Mouse (Mus musculus) G1E (cell line): ENCODE measurements at regions not wholly inside any gene's neighbourhood (a gene's known extent, or its start where the extent isn't known, plus 50 kb on each side); places are given as distances from the start of the nearest gene placed in this dataset.

Experiments
- ATAC-seq: 2 replicates; pipeline ENCODE4 v1.8.0; 2016; ENCODE audit warnings: mild to moderate bottlenecking; ENCODE audit not compliant: insufficient number of reproducible peaks, poor library complexity, low FRiP score, severe bottlenecking; ENCODE audit errors: extremely low read depth
- DNase-seq: peaks from one replicate; pipeline ENCODE4 v3.0.0; 2012; ENCODE audit warnings: low spot score
- H3K27me3 ChIP-seq: 2 replicates; pipeline ENCODE4 v1.6.1; 2012; ENCODE audit warnings: mild to moderate bottlenecking, low read length, inconsistent platforms; ENCODE audit not compliant: insufficient read depth
- H3K36me3 ChIP-seq: replicated peaks from 2 replicates; pipeline ENCODE3; 2012; ENCODE audit warnings: mild to moderate bottlenecking, inconsistent platforms
- H3K4me1 ChIP-seq: 2 replicates; pipeline ENCODE4 v1.6.1; 2012; ENCODE audit warnings: low read depth, low read length, inconsistent platforms, mixed read lengths; ENCODE audit not compliant: insufficient read depth
- H3K4me3 ChIP-seq: 2 replicates; pipeline ENCODE4 v1.5.1; 2012; ENCODE audit warnings: low read depth, mild to moderate bottlenecking, inconsistent platforms, low read length, moderate library complexity, mixed read lengths
- H3K9me3 ChIP-seq: replicated peaks from 2 replicates; pipeline ENCODE4 v1.6.1; 2012; ENCODE audit warnings: inconsistent platforms
- CTCF ChIP-seq: IDR thresholded peaks from 2 replicates; pipeline ENCODE4 v1.5.1; 2012; ENCODE audit warnings: low read depth, low read length, inconsistent platforms, mixed read lengths
- GATA1 ChIP-seq: IDR thresholded peaks from 2 replicates; pipeline ENCODE4 v1.6.1; 2012; ENCODE audit warnings: borderline replicate concordance, low read length, inconsistent platforms, mixed read lengths
- GATA2 ChIP-seq: IDR thresholded peaks from 2 replicates; pipeline ENCODE4 v1.6.1; 2012; ENCODE audit warnings: low read depth, low read length, inconsistent platforms, borderline replicate concordance
- POLR2AphosphoS5 ChIP-seq: IDR thresholded peaks from 2 replicates; pipeline ENCODE4 v1.6.1; 2012; ENCODE audit warnings: low read depth, low read length, inconsistent platforms; ENCODE audit not compliant: insufficient replicate concordance
- TAL1 ChIP-seq: conservative IDR thresholded peaks from 2 replicates; pipeline ENCODE4 v1.6.1; 2012; ENCODE audit warnings: low read depth, low read length, inconsistent platforms, mixed read lengths

- DNase-seq (no peak), ATAC-seq (no peak)
- Histone ChIP-seq H3K9me3 (no peaks in the 10 kb centered on the region), H3K4me3 (no peak overlapping the region), H3K4me1 (peaks cover 84% of the 10 kb centered on the region), H3K36me3 (peaks cover 19% of the 10 kb centered on the region), H3K27me3 (no peaks in the 10 kb centered on the region)
- TF ChIP-seq GATA2, result no peak
Measured at GRCm38 (mm10) chr6:31627912-31628311, 64.1 kb upstream of the Podxl start.

GRCm38 (mm10) chr6:31625055-31625454 is 61.3 kb upstream of the Podxl start:
- TF ChIP-seq TAL1 (peak; percentile 39; the same call in 1 of the 2 replicates), CTCF (no peak)
- Histone ChIP-seq H3K27me3 (no peaks in the 10 kb centered on the region), H3K4me1 (peaks cover 81% of the 10 kb centered on the region), H3K36me3 (peaks cover 30% of the 10 kb centered on the region), H3K9me3 (peaks cover 4% of the 10 kb centered on the region), H3K4me3 (no peak overlapping the region)
- ATAC-seq, result peak; percentile 59
- no peak for DNase-seq

- H3K27me3 ChIP-seq, result no peaks in the 10 kb centered on the region
- H3K36me3 ChIP-seq, result peaks cover 33% of the 10 kb centered on the region
- H3K4me1 ChIP-seq, result peaks cover 82% of the 10 kb centered on the region
- H3K9me3 ChIP-seq, result peaks cover 4% of the 10 kb centered on the region
- DNase-seq, result no peak
- TF ChIP-seq CTCF, result no peak
- TF ChIP-seq GATA1, result no peak
- TF ChIP-seq GATA2, result no peak
- no peak for TF ChIP-seq TAL1
- no peak for TF ChIP-seq POLR2AphosphoS5
- no peak overlapping the region; the same call in 1 of the 2 replicates for H3K4me3 ChIP-seq
- ATAC-seq, result no peak
Measured at GRCm38 (mm10) chr6:31624374-31624773, 60.6 kb upstream of the Podxl start.

- Histone ChIP-seq H3K27me3 (no peaks in the 10 kb centered on the region), H3K4me1 (peaks cover 84% of the 10 kb centered on the region), H3K4me3 (no peak overlapping the region), H3K9me3 (peaks cover 4% of the 10 kb centered on the region), H3K36me3 (peaks cover 43% of the 10 kb centered on the region)
- no peak for DNase-seq
- TF ChIP-seq TAL1, result no peak
- no peak for TF ChIP-seq CTCF
- no peak for TF ChIP-seq POLR2AphosphoS5
- TF ChIP-seq GATA2, result no peak
- TF ChIP-seq GATA1, result no peak
- ATAC-seq, result no peak
Measured at GRCm38 (mm10) chr6:31621023-31621422, 57.2 kb upstream of the Podxl start.

- Histone ChIP-seq H3K9me3 (peaks cover 4% of the 10 kb centered on the region), H3K36me3 (peaks cover 43% of the 10 kb centered on the region), H3K4me1 (peaks cover 83% of the 10 kb centered on the region), H3K4me3 (no peak overlapping the region; the same call in 1 of the 2 replicates), H3K27me3 (no peaks in the 10 kb centered on the region)
- ATAC-seq, result no peak
- TF ChIP-seq POLR2AphosphoS5 (no peak), TAL1 (no peak), CTCF (no peak), GATA1 (no peak), GATA2 (no peak)
- no peak for DNase-seq
Measured at GRCm38 (mm10) chr6:31618852-31619251, 55.1 kb upstream of the Podxl start.

GRCm38 (mm10) chr6:31617341-31617740 is 53.6 kb upstream of the Podxl start:
- TF ChIP-seq TAL1, result no peak
- TF ChIP-seq CTCF, result no peak
- TF ChIP-seq GATA1, result no peak
- no peak for TF ChIP-seq GATA2
- TF ChIP-seq POLR2AphosphoS5, result no peak
- DNase-seq (no peak), ATAC-seq (0 out of 2 replicates have a peak, but pooled peaks have one; percentile 25)
- Histone ChIP-seq H3K9me3 (no peaks in the 10 kb centered on the region), H3K27me3 (no peaks in the 10 kb centered on the region), H3K36me3 (peaks cover 34% of the 10 kb centered on the region), H3K4me3 (peak overlapping the region; percentile 41; the same call in 1 of the 2 replicates), H3K4me1 (peaks cover 86% of the 10 kb centered on the region)

- Histone ChIP-seq H3K36me3 (peaks cover 25% of the 10 kb centered on the region), H3K4me3 (peak overlapping the region; percentile 17; the same call in 1 of the 2 replicates), H3K27me3 (no peaks in the 10 kb centered on the region), H3K9me3 (no peaks in the 10 kb centered on the region), H3K4me1 (peaks cover 89% of the 10 kb centered on the region)
- TF ChIP-seq CTCF, result no peak
- no peak for TF ChIP-seq GATA1
- no peak for TF ChIP-seq TAL1
- no peak for TF ChIP-seq POLR2AphosphoS5
- no peak for TF ChIP-seq GATA2
- DNase-seq, result no peak
- ATAC-seq, result no peak
Measured at GRCm38 (mm10) chr6:31615426-31615970, 51.7 kb upstream of the Podxl start.
